Mouse (Mus musculus): ENCODE measurements around the gene Magi3.

Magi3 gene

GRCm38 (mm10) chr3:104189823-104190222 is 30.4 kb downstream of the Magi3 start:
- no peak for DNase-seq (ENCODE audit: low spot score)

GRCm38 (mm10) chr3:104189234-104189633 is 30.9 kb downstream of the Magi3 start:
- no peak for DNase-seq (ENCODE audit: low spot score)

GRCm38 (mm10) chr3:104184270-104184669 is 35.9 kb downstream of the Magi3 start:
- no peak for DNase-seq (ENCODE audit: low spot score)

GRCm38 (mm10) chr3:104183656-104184055 is 36.5 kb downstream of the Magi3 start:
- no peak for DNase-seq (ENCODE audit: low spot score)

GRCm38 (mm10) chr3:104182711-104183110 is 37.5 kb downstream of the Magi3 start:
- DNase-seq (ENCODE audit: low spot score), result no peak

GRCm38 (mm10) chr3:104161347-104161746 is 58.8 kb downstream of the Magi3 start:
- DNase-seq (ENCODE audit: low spot score), result no peak

GRCm38 (mm10) chr3:104160603-104161002 is 59.6 kb downstream of the Magi3 start:
- DNase-seq (ENCODE audit: low spot score), result no peak

GRCm38 (mm10) chr3:104150146-104150545 is 70.0 kb downstream of the Magi3 start:
- DNase-seq (ENCODE audit: low spot score), result no peak

- no peak for DNase-seq (ENCODE audit: low spot score)
These were observed 77.8 kb downstream of the Magi3 start for GRCm38 (mm10) chr3:104142376-104142775.

GRCm38 (mm10) chr3:104138953-104139450 is 81.2 kb downstream of the Magi3 start:
- no peak for DNase-seq (ENCODE audit: low spot score)

GRCm38 (mm10) chr3:104125628-104126027 is 94.5 kb downstream of the Magi3 start:
- DNase-seq (ENCODE audit: low spot score), result no peak

GRCm38 (mm10) chr3:104123846-104124245 is 96.3 kb downstream of the Magi3 start:
- DNase-seq (ENCODE audit: low spot score), result no peak

GRCm38 (mm10) chr3:104109478-104109877 is 110.7 kb downstream of the Magi3 start:
- no peak for DNase-seq (ENCODE audit: low spot score)

- no peak for DNase-seq (ENCODE audit: low spot score)
These were observed 115.2 kb downstream of the Magi3 start for GRCm38 (mm10) chr3:104104942-104105341.

GRCm38 (mm10) chr3:104101721-104102120 is 118.5 kb downstream of the Magi3 start:
- DNase-seq (ENCODE audit: low spot score), result no peak

GRCm38 (mm10) chr3:104101249-104101648 is 118.9 kb downstream of the Magi3 start:
- no peak for DNase-seq (ENCODE audit: low spot score)

- DNase-seq (ENCODE audit: low spot score), result no peak
These were observed 124.2 kb downstream of the Magi3 start for GRCm38 (mm10) chr3:104095936-104096335.

- DNase-seq (ENCODE audit: low spot score), result no peak
These were observed 125.5 kb downstream of the Magi3 start for GRCm38 (mm10) chr3:104094646-104095045.

- DNase-seq (ENCODE audit: low spot score), result no peak
These were observed 127.4 kb downstream of the Magi3 start for GRCm38 (mm10) chr3:104092759-104093158.

- no peak for DNase-seq (ENCODE audit: low spot score)
These were observed 138.1 kb downstream of the Magi3 start for GRCm38 (mm10) chr3:104082031-104082430.

GRCm38 (mm10) chr3:104078725-104079124 is 141.4 kb downstream of the Magi3 start:
- DNase-seq (ENCODE audit: low spot score), result no peak

- no peak for DNase-seq (ENCODE audit: low spot score)
These were observed 150.8 kb downstream of the Magi3 start for GRCm38 (mm10) chr3:104069395-104069794.

- DNase-seq (ENCODE audit: low spot score), result no peak
These were observed 161.1 kb downstream of the Magi3 start for GRCm38 (mm10) chr3:104059001-104059622.

GRCm38 (mm10) chr3:104032747-104033146 is 187.4 kb downstream of the Magi3 start:
- DNase-seq (ENCODE audit: low spot score), result no peak
